Mouse (Mus musculus): ENCODE results near the gene Cd44. TPM values are rescaled to one million over a fixed set of nuclear protein-coding genes. Genes with fewer than 3 reads are reported as not detected.

The Cd44 gene
- polyA plus RNA-seq (2014; fragmentation: Nextera tagmentation; extraction: Ambion mirVana): 3.2 and 4.0 TPM in 2 replicates

GRCm38 (mm10) chr2:102900875-102901827 is at the start of gene Cd44:
Gene Cd44, minus strand, starts transcription at chr2:102901665.
- Histone ChIP-seq H3K27me3 (ENCODE audit: control insufficient read depth, insufficient read depth, low read length) (no peaks in the 10 kb centered on the region), H3K27ac (ENCODE audit: low read depth, low read length) (no peak within 1 kb of the TSS), H3K9ac (ENCODE audit: low read depth, low read length) (peak within 1 kb of the TSS; percentile 35), H3K4me1 (ENCODE audit: control insufficient read depth, insufficient read depth, low read length) (no peaks in the 10 kb centered on the region), H3K4me2 (replicated peaks; ENCODE audit: low read depth, low read length) (peak within 1 kb of the TSS; percentile 63), H3K9me3 (ENCODE audit: control insufficient read depth, low read length) (no peaks in the 10 kb centered on the region), H3K36me3 (ENCODE audit: control insufficient read depth, insufficient read depth, low read length) (no peaks in the 10 kb centered on the region), H3K4me3 (ENCODE audit: low read length) (peak within 1 kb of the TSS; percentile 37)
- 2% methylated on average over 29 of the region's 29 CpGs for WGBS
- ATAC-seq (ENCODE audit: low FRiP score, low TSS enrichment): peak; percentile 87

GRCm38 (mm10) chr2:102948481-102948857 is 47.0 kb upstream of the Cd44 start:
- Histone ChIP-seq H3K4me3 (ENCODE audit: low read length) (no peak overlapping the region), H3K4me1 (ENCODE audit: control insufficient read depth, insufficient read depth, low read length) (no peaks in the 10 kb centered on the region), H3K9ac (ENCODE audit: low read depth, low read length) (no peak overlapping the region), H3K9me3 (ENCODE audit: control insufficient read depth, low read length) (no peaks in the 10 kb centered on the region), H3K36me3 (ENCODE audit: control insufficient read depth, insufficient read depth, low read length) (no peaks in the 10 kb centered on the region), H3K27ac (ENCODE audit: low read depth, low read length) (no peak overlapping the region), H3K27me3 (ENCODE audit: control insufficient read depth, insufficient read depth, low read length) (no peaks in the 10 kb centered on the region), H3K4me2 (replicated peaks; ENCODE audit: low read depth, low read length) (no peak overlapping the region)
- 80% methylated on average over 4 of the region's 4 CpGs for WGBS
- no peak for ATAC-seq (ENCODE audit: low FRiP score, low TSS enrichment)

GRCm38 (mm10) chr2:102947846-102948480 is 46.5 kb upstream of the Cd44 start:
- Histone ChIP-seq H3K27ac (ENCODE audit: low read depth, low read length) (no peak overlapping the region), H3K9me3 (ENCODE audit: control insufficient read depth, low read length) (no peaks in the 10 kb centered on the region), H3K4me3 (ENCODE audit: low read length) (no peak overlapping the region), H3K4me1 (ENCODE audit: control insufficient read depth, insufficient read depth, low read length) (no peaks in the 10 kb centered on the region), H3K4me2 (replicated peaks; ENCODE audit: low read depth, low read length) (no peak overlapping the region), H3K9ac (ENCODE audit: low read depth, low read length) (no peak overlapping the region), H3K27me3 (ENCODE audit: control insufficient read depth, insufficient read depth, low read length) (no peaks in the 10 kb centered on the region), H3K36me3 (ENCODE audit: control insufficient read depth, insufficient read depth, low read length) (no peaks in the 10 kb centered on the region)
- 93% methylated on average over 5 of the region's 5 CpGs for WGBS
- ATAC-seq (ENCODE audit: low FRiP score, low TSS enrichment): no peak

GRCm38 (mm10) chr2:102945111-102945510 is 43.6 kb upstream of the Cd44 start:
- ATAC-seq (ENCODE audit: low FRiP score, low TSS enrichment): no peak
- H3K27ac ChIP-seq (ENCODE audit: low read depth, low read length): no peak overlapping the region
- no peaks in the 10 kb centered on the region for H3K27me3 ChIP-seq (ENCODE audit: control insufficient read depth, insufficient read depth, low read length)
- no peak overlapping the region for H3K4me2 ChIP-seq (replicated peaks; ENCODE audit: low read depth, low read length)
- no peaks in the 10 kb centered on the region for H3K9me3 ChIP-seq (ENCODE audit: control insufficient read depth, low read length)
- 67% methylated on average over 1 of the region's 1 CpGs for WGBS
- H3K4me3 ChIP-seq (ENCODE audit: low read length): no peak overlapping the region
- H3K36me3 ChIP-seq (ENCODE audit: control insufficient read depth, insufficient read depth, low read length): no peaks in the 10 kb centered on the region
- H3K4me1 ChIP-seq (ENCODE audit: control insufficient read depth, insufficient read depth, low read length): no peaks in the 10 kb centered on the region
- no peak overlapping the region for H3K9ac ChIP-seq (ENCODE audit: low read depth, low read length)

- Histone ChIP-seq H3K36me3 (ENCODE audit: control insufficient read depth, insufficient read depth, low read length) (no peaks in the 10 kb centered on the region), H3K27me3 (ENCODE audit: control insufficient read depth, insufficient read depth, low read length) (no peaks in the 10 kb centered on the region), H3K9ac (ENCODE audit: low read depth, low read length) (no peak overlapping the region), H3K9me3 (ENCODE audit: control insufficient read depth, low read length) (no peaks in the 10 kb centered on the region), H3K4me1 (ENCODE audit: control insufficient read depth, insufficient read depth, low read length) (no peaks in the 10 kb centered on the region), H3K4me3 (ENCODE audit: low read length) (no peak overlapping the region), H3K27ac (ENCODE audit: low read depth, low read length) (no peak overlapping the region), H3K4me2 (replicated peaks; ENCODE audit: low read depth, low read length) (no peak overlapping the region)
- ATAC-seq (ENCODE audit: low FRiP score, low TSS enrichment): no peak
- 76% methylated on average over 7 of the region's 7 CpGs for WGBS
Measured at GRCm38 (mm10) chr2:102944415-102945012, 43.0 kb upstream of the Cd44 start.

GRCm38 (mm10) chr2:102943983-102944382 is 42.5 kb upstream of the Cd44 start:
- Histone ChIP-seq H3K4me2 (replicated peaks; ENCODE audit: low read depth, low read length) (no peak overlapping the region), H3K9ac (ENCODE audit: low read depth, low read length) (no peak overlapping the region), H3K27me3 (ENCODE audit: control insufficient read depth, insufficient read depth, low read length) (no peaks in the 10 kb centered on the region), H3K4me3 (ENCODE audit: low read length) (no peak overlapping the region), H3K9me3 (ENCODE audit: control insufficient read depth, low read length) (no peaks in the 10 kb centered on the region), H3K36me3 (ENCODE audit: control insufficient read depth, insufficient read depth, low read length) (no peaks in the 10 kb centered on the region), H3K27ac (ENCODE audit: low read depth, low read length) (no peak overlapping the region), H3K4me1 (ENCODE audit: control insufficient read depth, insufficient read depth, low read length) (no peaks in the 10 kb centered on the region)
- no peak for ATAC-seq (ENCODE audit: low FRiP score, low TSS enrichment)
- 83% methylated on average over 6 of the region's 6 CpGs for WGBS

- ATAC-seq (ENCODE audit: low FRiP score, low TSS enrichment): no peak
- Histone ChIP-seq H3K36me3 (ENCODE audit: control insufficient read depth, insufficient read depth, low read length) (no peaks in the 10 kb centered on the region), H3K27ac (ENCODE audit: low read depth, low read length) (no peak overlapping the region), H3K4me3 (ENCODE audit: low read length) (no peak overlapping the region), H3K27me3 (ENCODE audit: control insufficient read depth, insufficient read depth, low read length) (no peaks in the 10 kb centered on the region), H3K4me2 (replicated peaks; ENCODE audit: low read depth, low read length) (no peak overlapping the region), H3K9ac (ENCODE audit: low read depth, low read length) (no peak overlapping the region), H3K4me1 (ENCODE audit: control insufficient read depth, insufficient read depth, low read length) (no peaks in the 10 kb centered on the region), H3K9me3 (ENCODE audit: control insufficient read depth, low read length) (no peaks in the 10 kb centered on the region)
- 86% methylated on average over 3 of the region's 3 CpGs for WGBS
Measured at GRCm38 (mm10) chr2:102942782-102943080, 41.3 kb upstream of the Cd44 start.

- H3K9ac ChIP-seq (ENCODE audit: low read depth, low read length): no peak overlapping the region
- H3K4me3 ChIP-seq (ENCODE audit: low read length): no peak overlapping the region
- H3K27me3 ChIP-seq (ENCODE audit: control insufficient read depth, insufficient read depth, low read length): no peaks in the 10 kb centered on the region
- WGBS: 33% methylated on average over 10 of the region's 10 CpGs
- no peak for ATAC-seq (ENCODE audit: low FRiP score, low TSS enrichment)
- H3K4me1 ChIP-seq (ENCODE audit: control insufficient read depth, insufficient read depth, low read length): no peaks in the 10 kb centered on the region
- no peak overlapping the region for H3K4me2 ChIP-seq (replicated peaks; ENCODE audit: low read depth, low read length)
- H3K9me3 ChIP-seq (ENCODE audit: control insufficient read depth, low read length): no peaks in the 10 kb centered on the region
- no peaks in the 10 kb centered on the region for H3K36me3 ChIP-seq (ENCODE audit: control insufficient read depth, insufficient read depth, low read length)
- H3K27ac ChIP-seq (ENCODE audit: low read depth, low read length): no peak overlapping the region
Measured at GRCm38 (mm10) chr2:102941937-102942781, 40.7 kb upstream of the Cd44 start.

Measured in kidney, embryonic 14.5 days (tissue).